Mouse (Mus musculus) ES-E14 (cell line): Measurements from ENCODE around the gene Ubtd2.

Source experiments
- CHD2 ChIP-seq: IDR thresholded peaks from 2 replicates; pipeline ENCODE4 v1.6.1; 2014; ENCODE audit warnings: mild to moderate bottlenecking, low read depth, low read length, inconsistent platforms
- MAFK ChIP-seq: IDR thresholded peaks from 2 replicates; pipeline ENCODE4 v1.6.1; 2014; ENCODE audit warnings: mild to moderate bottlenecking, low read depth, low read length, inconsistent platforms; ENCODE audit not compliant: insufficient read depth

DNA sequence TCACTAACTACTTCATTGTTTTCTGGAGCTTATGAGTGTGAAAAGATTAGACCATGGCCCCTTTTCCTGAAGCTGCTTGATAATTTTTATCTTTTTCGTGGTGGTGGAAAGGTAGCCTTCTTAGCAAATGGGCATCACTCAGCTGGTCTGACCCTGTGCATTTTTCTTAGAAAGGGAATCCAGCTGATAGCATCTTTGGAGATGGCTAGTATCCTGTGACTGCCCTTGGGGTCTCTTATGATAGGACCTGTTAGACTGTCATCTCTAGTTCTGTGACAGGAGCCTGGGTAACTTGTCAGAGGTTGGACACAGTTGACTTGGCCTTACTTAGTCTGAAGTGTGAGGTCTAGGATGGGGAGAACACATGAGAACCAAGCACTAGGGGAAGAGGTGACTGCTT, 64.2 kb downstream of the Ubtd2 start:
- no peak for TF ChIP-seq MAFK
- TF ChIP-seq CHD2 = no peak
